Mouse (Mus musculus) thymus, adult 18-20 months (tissue): ENCODE results near the gene Ptger1.

Source experiments
- DNase-seq, 2 experiments: peaks; one replicate each; pipeline ENCODE4 v3.0.0; 2022; ENCODE audit warnings: mixed read lengths in 2 of 2

Ptger1 gene

DNA sequence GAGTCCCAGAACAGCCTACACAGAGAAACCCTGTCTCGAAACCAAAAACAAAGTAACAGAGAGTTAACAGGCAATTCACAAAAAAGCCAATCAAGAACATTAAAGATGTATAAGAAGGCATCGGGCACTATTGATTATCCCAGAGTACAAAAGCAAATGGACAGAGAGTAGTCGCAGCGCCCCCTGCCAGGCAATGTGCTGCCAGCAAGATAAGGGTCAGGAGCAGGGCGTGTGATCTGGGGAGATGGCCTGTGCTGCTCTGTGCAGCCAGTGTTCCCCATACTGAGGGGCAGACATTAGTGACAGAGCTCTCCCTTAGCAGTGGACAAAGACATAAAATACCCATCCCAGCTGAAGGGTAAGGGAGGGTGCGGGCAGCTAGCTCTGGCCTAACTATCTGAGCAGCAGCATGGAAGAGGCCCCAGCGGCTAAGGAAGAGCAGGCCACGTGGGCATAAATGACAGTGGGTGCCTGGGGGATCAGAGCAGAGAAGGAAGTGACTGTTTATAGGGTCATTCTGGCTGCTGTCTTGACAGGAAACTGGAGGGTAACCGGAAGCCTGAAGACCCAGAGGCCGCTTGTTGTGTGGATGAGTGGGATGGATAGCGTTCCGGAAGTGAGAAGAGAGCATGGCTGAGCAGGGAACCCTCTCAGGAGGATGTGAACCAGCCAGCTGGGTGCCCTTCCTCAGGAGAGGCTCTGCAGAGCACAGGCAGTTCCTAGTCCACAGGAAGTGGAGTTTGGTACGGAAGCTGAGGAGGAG is 9.8 kb upstream of the Ptger1 start:
- DNase-seq, result no peak

DNA sequence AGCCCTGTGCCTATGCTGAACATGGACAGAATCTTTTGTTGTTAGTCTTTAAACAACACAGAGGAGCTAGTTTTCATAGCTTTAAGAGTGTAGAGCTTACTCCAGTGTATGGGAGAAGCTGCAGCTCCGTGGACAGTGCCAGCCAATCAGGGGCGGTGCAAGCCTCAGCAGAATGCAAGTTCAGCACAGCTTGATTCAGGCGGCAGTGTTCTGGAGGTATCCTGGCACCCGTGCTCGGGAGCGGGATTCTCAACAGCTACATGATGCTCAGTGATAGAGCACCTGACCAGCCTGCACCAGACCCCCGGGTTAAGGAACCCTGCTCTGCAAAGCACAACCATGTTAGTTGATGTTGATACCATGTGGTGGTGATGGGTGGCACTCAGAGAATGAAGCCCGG is 5.9 kb upstream of the Ptger1 start:
- no peak for DNase-seq

DNA sequence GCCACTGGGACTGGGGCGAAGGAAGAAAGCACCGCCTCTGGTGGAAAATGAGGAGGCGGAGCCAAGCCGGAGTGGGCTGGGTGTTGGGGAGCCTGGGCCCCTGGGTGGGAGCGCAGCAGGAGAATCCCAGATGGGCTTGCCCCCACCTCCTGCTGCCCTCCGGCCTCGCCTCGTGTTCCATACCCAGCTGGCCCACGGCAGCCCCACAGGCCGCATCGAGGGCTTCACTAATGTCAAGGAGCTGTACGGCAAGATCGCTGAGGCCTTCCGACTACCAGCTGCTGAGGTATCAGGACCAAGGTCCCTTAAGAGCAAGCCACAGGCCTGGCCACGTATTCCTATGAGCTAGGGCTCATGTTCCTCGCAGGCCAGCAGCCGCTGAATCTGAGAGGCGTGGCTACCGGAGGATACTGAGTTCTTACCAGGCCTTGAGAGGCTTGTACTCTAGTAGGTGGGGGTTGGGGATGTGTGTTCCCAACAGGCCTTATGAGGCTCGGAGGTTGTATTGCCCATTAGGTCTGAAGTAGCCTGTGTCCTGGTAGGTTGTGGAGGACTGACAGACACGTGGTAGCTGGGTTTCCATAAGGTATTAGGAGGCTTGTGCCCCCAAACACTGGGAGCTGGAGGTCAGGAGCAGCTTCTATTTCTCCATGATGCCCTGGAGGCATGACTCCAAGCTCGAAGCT is 5.3 kb upstream of the Ptger1 start:
- DNase-seq, result peak in 1 of 2 experiments; percentile 5

DNA sequence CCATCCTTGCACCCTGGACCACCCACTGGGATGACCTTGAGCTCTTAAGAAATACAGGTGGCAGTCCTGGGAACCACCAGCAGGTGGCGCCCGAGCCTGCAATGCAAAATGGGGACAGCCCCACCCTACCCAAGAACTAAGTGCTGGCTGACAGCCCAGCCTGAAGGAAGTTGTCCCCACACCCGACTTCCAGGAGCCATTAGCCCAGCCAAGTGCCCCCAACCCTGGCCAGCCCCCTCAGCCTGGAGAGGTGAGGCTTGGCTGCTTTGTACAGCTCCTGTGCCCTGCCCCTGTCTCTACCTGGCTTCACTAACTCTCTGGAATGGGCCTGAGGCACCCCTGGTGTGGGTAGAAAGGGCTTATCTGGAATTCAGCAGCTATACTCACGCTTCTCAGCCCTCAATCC is 4.1 kb upstream of the Ptger1 start:
- DNase-seq, result peak; percentile 73 to 78

DNA sequence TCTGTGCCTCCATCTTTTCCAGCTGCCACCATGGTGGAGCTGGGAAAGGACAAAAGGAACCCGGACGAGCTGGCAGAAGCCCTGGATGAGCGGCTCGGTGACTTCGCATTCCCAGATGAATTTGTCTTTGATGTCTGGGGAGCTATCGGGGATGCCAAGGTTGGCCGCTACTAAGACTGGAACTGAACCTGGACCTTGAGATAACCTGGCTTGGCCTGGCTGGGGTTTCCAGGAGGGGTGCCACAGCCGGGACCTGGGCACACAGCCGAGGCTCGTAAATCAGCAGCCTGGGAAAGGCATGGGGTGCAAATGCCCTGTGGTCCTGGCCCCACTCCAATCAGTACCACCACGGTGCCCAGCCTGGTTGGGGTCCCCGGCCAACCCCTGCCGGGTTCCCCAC is 2.4 kb upstream of the Ptger1 start:
- no peak for DNase-seq

DNA sequence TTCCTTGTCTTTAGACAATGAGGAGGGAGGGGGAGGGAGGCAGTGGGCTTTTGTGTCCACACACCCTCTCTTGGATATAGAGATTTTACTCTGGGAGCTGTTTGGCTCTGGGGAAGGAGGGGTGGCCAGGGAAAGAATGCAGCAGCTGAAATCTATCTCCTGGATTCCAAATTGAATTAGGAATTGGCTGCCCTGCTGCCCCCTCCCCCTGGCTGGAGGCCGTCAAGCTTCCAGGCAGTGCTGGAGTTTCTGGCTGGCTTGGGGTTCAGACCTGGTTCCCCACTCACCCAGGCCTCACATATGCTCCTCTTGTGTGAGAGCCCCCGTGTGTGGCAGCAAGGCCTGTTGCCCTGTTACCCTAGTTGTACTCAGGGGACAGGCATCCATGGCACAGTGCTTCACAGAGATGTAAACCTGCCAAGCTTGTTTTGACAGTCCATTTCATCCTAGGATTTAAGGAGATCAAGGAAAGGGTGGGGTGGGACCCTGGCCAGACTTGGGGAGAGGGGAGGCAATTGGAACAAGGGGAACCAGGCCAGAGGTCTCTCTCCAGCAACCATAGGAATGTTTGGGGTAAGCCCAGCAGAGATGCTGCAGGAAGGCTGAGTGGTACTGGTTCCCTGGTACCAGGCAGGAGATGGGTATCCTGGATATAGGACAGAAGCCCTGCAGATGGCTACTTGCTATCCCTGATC is 1.4 kb upstream of the Ptger1 start:
- DNase-seq, result no peak

DNA sequence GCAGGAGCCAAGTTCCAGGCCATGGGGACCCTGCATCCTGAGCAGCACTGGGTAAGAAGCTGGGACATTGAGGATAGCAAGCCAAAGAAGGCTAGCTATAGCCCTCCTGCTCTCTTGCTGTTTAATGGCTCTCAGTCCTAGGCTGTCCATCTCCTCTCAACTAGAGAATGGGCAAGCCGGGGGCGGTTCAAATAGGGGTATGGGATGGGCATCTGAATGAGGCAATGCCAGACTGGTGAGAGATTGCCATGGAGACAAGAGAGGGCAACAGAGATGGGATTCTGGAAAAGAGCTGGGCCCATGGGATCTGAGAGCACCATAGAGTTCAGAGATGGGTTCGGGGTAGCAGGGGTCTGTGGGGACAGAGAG is 372 bp downstream of the Ptger1 start:
- DNase-seq, result no peak

DNA sequence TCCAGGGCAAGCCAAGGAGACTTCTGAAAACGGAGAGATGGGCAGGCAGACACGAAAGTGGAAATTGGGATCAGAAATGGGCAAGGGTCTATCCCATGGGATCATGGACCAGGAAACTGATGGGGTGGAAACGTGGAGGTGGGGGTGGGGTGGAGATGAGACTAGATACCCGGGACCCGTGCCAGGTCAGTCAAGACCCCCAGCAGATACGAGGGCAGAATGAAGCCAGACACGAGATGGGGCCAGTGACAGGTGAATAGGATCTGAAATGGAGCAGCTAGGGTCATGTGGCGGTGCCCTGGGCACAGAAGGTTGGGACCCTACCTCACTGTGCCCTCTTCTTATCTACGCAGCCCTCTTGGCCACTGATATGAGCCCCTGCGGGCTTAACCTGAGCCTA is 1.0 kb downstream of the Ptger1 start:
- DNase-seq, result no peak

DNA sequence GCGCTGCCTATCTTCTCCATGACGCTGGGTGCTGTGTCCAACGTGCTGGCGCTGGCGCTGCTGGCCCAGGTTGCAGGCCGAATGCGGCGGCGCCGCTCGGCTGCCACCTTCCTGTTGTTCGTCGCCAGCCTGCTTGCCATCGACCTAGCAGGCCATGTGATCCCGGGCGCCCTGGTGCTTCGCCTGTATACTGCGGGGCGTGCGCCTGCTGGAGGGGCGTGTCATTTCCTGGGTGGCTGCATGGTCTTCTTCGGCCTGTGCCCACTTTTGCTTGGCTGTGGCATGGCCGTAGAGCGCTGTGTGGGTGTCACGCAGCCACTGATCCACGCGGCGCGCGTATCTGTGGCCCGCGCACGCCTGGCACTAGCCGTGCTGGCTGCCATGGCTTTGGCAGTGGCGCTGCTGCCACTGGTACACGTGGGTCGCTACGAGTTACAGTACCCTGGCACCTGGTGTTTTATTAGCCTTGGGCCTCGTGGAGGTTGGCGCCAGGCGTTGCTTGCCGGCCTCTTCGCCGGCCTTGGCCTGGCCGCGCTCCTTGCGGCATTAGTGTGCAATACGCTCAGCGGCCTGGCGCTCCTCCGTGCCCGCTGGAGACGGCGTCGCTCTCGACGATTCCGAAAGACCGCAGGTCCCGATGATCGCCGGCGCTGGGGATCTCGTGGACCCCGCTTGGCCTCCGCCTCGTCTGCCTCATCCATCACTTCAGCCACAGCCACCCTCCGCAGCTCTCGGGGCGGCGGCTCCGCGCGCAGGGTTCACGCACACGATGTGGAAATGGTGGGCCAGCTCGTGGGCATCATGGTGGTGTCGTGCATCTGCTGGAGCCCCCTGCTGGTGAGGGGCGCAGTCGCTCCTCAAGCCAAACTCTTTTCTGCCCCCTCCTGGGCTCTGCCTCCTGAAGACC is 1.8 kb downstream of the Ptger1 start:
- no peak for DNase-seq

DNA sequence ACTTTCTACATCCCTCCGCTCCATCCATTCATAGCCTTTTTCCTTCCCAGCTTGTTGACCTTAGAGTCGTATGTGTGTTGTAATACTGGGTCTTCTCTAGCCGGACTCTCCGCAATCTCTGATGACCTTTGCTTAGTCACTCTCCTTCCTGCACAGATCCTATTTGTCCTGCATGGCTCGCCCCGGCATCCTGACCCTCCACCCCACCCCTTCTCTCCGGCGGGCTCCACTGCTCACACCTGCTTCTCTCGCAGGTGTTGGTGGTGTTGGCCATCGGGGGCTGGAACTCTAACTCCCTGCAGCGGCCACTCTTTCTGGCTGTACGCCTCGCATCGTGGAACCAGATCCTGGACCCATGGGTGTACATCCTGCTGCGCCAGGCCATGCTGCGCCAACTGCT is 2.5 kb downstream of the Ptger1 start:
- no peak for DNase-seq

DNA sequence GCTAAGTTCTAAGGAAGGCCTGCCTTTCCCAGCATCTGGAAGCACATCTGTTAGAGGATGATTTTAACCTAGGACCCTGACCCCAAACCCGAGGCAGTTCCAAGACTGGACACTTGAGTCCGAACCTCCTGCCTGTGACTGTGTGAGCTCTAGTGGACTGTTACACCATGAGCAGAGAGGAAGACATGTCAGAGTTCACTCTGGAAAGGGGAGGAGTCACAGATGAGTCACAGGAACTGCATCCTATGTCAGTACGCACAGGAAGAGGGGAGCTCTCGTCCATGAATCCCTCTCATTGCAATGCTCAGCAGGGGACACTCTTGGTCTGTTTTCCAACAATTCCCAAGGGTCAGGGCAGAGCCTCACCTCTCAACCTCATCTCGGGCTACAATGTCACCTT is 6.5 kb downstream of the Ptger1 start:
- no peak for DNase-seq

DNA sequence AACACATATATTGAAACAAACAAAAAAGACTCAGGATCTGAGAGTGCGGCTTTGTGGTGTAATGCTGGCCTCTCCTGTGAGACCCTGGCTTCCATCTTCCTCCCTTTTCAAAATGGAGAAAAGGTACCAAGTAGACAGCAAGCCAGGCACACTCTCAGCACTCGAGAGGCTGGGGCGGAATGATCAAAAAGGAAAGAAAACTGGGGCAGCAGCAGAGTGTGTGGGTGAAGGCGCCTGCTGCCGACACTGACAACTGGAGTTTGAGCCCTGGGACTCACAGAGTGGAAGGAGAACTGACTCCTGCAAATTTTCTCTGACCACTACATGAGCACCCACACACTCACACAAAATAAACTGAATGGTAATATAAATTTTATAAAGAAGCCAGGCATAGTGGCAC is 8.0 kb downstream of the Ptger1 start:
- DNase-seq, result no peak

DNA sequence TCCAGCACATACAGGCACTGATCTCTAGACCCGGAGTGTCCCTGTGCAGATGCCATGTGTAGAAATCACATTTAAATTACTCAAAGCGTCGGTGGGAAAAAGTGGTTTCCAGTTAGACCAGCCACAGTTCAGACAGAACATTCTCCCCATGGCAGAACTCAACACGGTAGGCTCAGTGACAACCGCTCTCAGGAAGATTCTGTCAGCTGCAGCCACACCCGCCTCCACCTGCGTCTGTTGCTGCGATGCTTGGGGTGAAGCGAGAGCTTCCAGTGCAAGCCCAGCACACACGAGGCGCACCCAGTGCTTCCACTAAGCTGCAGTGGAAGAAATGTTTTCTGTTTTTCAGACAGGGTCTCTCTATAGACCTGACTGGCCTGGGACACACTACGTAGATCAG is 13.4 kb downstream of the Ptger1 start:
- no peak for DNase-seq

DNA sequence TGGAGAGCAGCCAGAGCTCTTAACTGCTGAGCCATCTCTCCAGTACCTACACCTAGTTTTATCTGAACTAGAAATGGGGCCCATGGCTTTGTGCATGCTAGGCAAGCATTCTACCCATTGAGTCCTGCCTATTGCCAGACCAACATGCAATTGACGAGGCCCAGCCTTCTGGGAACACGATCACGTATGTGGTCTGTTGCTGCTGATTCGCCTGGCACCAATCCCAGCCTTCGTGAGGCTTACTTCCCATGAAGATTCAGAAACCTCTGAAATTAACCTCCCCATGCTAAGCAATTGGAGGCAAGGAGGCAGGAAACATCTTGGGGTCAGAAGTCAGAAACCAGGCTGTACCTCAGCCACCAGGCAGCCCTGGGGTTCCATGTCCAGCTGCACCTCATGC is 14.1 kb downstream of the Ptger1 start:
- DNase-seq, result no peak

DNA sequence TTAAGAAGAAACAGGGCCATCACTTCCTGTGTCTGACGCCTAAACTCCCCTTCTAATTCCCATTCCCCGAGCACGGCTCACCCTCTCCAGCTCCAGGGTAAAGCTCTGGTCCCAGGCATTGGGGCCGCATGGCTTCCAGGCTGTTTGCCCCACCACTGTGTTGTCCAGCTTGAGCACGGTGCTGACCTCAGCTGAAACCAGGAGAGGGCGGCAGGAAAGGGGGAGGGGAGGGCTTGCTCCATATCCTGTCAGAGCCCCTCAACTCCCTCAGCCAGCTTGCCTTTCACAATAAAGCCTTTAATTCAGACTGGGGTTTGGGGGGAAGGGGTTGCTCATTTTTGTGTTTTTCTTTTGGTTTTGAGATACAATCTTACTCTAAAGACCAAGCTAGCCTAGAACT is 14.6 kb downstream of the Ptger1 start:
- DNase-seq, result no peak

DNA sequence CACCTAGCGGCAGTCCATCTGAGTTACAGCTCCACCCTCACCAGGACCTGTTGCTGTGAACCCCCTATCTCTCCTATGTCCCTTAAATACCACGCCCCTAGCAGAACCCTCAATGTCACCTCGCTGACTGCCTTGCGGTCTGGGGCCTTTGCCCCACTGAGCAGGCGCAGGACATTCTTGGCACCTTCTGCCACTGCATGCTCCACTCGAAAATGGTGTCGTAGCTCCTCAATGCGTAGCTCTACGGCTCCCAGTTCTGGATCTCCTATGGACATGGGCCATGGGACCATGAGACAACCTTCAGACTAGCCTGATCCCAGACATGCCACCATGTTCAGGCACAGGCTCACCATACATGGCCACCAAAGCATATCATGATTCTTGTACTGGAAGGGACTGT is 18.0 kb downstream of the Ptger1 start:
- no peak for DNase-seq

DNA sequence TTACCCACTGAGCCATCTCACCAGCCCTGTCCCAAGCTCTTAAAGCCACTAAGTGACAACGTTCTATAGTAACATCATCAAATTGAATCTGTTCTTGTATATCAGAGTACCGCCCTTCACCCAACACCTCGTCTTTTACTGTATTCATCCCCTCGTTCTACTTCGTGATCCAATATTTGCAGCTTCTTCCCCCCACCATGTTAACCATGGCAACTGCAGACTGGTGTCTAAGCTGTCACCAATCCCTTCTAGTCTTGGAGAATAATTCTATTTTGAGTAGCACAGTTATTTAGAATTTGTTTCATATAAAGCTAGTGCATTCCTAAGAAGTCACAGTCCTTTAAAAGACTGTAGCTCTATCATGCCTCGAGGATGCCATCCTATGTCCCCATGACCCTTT is 22.8 kb downstream of the Ptger1 start:
- no peak for DNase-seq

DNA sequence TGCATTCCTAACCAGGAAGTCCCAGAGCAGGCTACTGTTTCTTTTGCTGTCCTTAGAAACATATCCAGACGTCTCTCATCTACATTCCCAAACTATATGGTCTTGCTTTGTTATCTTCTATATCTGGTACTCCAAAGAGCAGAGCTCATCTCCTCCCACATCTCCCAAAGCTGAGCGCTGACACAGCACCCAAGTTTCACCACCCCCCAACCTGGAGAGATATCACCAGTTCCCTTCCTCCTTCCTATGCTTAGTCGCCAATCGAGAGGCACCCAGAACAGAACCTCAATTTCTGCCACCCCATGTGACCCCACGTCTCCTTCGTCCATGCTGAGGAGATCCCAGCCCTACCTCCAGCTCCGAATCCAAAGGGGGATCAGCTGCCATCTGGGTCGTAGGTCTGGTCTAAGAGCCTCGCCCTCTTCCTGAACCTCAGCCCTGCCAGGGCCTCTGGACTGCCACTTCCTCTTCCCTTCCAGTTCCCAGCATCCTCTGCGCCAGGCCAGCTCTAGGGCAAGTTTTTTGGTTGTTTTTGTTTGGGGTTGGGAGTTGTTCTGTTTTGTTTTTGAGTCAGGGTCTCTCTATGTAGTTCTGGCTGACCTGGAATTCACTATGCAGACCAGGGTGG is 27.2 kb downstream of the Ptger1 start:
- DNase-seq, result no peak

DNA sequence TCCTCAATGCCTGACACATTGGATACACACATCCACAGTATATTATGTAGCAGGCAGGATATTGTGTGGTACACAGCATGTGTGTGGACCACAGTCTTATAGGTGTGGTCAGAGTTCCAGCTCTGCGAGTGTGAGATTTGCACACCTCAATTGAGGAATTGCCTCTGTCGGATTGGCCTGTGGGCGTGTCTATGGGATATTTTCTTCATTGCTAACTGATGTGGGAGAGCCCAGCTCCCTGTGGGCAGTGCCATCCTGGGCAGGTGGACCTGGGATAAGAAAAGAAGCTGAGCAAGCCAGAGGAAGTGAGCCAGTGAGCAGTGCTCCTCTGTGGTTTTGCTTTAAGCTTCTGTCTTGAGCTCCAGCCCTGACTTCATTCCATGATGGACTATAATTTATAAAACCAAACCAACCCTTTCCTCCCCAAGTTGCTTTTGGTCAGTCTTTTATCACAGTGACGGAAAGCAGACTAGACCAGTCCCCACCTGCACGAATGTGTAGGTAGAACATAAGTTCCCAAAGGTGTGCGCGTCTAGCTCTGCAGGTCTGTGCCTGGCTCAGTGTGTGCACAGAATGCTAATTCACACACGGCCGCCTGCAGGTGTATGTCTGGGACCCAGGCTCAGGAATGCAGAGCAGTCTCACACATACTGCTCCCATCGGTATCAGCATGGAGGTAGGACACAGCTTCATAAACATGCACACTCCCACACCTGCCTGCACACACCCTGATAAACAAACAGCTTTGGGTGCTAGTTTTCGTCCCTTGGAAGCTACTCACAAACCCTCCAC is 28.1 kb downstream of the Ptger1 start:
- DNase-seq, result no peak

DNA sequence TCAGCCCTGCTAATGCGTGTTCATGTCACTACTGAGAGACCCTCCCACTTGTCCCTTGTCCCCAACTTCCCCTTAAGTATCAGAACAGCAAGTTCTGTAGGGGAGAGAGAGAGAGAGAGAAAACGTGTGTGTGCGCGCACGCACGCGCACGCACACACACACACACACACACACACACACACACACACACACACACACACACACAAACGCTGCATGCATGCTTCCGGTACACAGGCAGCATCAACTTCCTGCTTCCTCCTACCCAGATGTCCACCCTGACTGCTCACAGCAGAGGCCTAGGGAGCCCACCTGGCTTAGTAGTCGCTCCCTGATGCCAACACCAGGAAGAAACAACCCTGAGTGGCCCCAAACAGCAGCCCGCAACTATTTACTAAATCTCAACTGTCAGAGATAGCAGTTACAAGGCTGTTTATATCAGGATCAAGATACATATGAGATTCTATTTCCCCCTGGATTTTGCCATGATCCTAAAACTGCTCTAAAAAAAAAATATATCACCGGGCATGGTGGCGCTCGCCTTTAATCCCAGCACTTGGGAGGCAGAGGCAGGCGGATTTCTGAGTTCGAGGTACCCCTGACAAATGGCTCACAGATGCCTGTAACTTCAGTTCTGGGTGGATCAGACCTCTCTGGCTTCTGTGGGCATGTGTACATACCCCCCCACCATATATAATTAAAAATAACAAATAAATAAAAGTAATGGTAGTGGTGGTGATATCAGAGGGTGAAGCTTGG is 29.1 kb downstream of the Ptger1 start:
- peak in 1 of 2 experiments; percentile 57 for DNase-seq
